Mouse (Mus musculus) forebrain, embryonic 16.5 days (tissue): ENCODE results near the gene Dlx5. TPM values are rescaled to one million over a fixed set of nuclear protein-coding genes. Genes with fewer than 3 reads are reported as not detected.

Experiments
- ATAC-seq: fragments of 200-750 bp; cut with Nextera tagmentation; 2 replicates; pipeline ENCODE4 v1.8.0; 2017; ENCODE audit warnings: mild to moderate bottlenecking, moderate library complexity
- H3K27ac ChIP-seq: fragments of 300-500 bp; sonication (generic); 2 replicates; pipeline ENCODE4 v1.5.1; 2014; ENCODE audit warnings: low read length, control low read depth
- H3K27me3 ChIP-seq: fragments of 300-500 bp; sonication (generic); replicated peaks from 2 replicates; pipeline ENCODE4 v1.6.1; 2014; ENCODE audit warnings: low read length; ENCODE audit not compliant: control insufficient read depth, insufficient read depth
- H3K36me3 ChIP-seq: fragments of 300-500 bp; sonication (generic); 2 replicates; pipeline ENCODE4 v1.6.1; 2014; ENCODE audit not compliant: control insufficient read depth, insufficient read depth
- H3K4me1 ChIP-seq: fragments of 300-500 bp; sonication (generic); replicated peaks from 2 replicates; pipeline ENCODE4 v1.6.1; 2014; ENCODE audit warnings: low read length; ENCODE audit not compliant: control insufficient read depth, insufficient read depth
- H3K4me2 ChIP-seq: fragments of 300-500 bp; sonication (generic); 2 replicates; pipeline ENCODE4 v1.6.1; 2014; ENCODE audit warnings: mild to moderate bottlenecking, low read length, control low read depth
- H3K4me3 ChIP-seq: fragments of 300-500 bp; sonication (generic); replicated peaks from 2 replicates; pipeline ENCODE4 v1.5.1; 2014; ENCODE audit warnings: mild to moderate bottlenecking, low read length, control low read depth
- H3K9ac ChIP-seq: fragments of 300-500 bp; sonication (generic); replicated peaks from 2 replicates; pipeline ENCODE4 v1.6.1; 2014; ENCODE audit warnings: low read depth, low read length, control low read depth
- H3K9me3 ChIP-seq: fragments of 300-500 bp; sonication (generic); 2 replicates; pipeline ENCODE4 v1.6.1; 2016; ENCODE audit warnings: low read length; ENCODE audit not compliant: control insufficient read depth
- WGBS: fragments of 180-500 bp; shearing (Covaris S2); extraction: QIAGEN DNeasy Blood & Tissue Kit; methylation state at CpG from one replicate; pipeline ENCODE4 v1.1.7; 2014; 5-methylcytosine and 5-hydroxymethylcytosine counted together
- polyA plus RNA-seq: library from polyadenylated mRNA; unstranded; fragments of >200 nt; fragmentation: Nextera tagmentation; extraction: Ambion mirVana; gene quantifications from 2 replicates; pipeline ENCODE4 v1.2.1, GENCODE M21; 2015

Dlx5 gene
- polyA plus RNA-seq, 1 experiment from 2014 or later, result 75.7 TPM

DNA sequence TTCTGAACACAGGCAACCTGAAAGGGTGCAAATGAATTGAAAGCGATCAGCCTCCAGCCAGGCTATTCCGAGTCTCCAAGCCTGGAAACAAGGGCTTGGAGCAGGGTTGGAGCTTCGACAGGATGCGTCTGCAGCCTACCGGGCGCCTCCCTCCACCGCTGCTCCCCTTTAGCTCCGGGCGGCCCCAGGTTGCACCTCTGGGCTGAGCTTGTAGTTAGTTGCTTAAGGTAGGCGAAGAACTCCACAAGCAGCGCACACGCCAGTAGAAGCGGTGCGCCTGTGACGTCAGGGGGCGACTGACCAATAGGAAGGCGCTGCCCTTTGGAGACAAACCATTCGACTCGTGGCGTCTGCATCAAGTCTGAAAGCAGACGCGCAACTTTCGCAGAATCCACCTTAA, 19.3 kb downstream of the Dlx5 start:
- peak; percentile 73 for ATAC-seq
- Histone ChIP-seq H3K27me3 (peaks cover 29% of the 10 kb centered on the region), H3K36me3 (no peaks in the 10 kb centered on the region), H3K4me3 (peak overlapping the region; percentile 52), H3K4me1 (peaks cover 24% of the 10 kb centered on the region), H3K9me3 (no peaks in the 10 kb centered on the region), H3K27ac (peak overlapping the region; percentile 94), H3K9ac (peak overlapping the region; percentile 74), H3K4me2 (peak overlapping the region; percentile 52)
- under 1% methylated on average over 23 of the region's 23 CpGs for WGBS

DNA sequence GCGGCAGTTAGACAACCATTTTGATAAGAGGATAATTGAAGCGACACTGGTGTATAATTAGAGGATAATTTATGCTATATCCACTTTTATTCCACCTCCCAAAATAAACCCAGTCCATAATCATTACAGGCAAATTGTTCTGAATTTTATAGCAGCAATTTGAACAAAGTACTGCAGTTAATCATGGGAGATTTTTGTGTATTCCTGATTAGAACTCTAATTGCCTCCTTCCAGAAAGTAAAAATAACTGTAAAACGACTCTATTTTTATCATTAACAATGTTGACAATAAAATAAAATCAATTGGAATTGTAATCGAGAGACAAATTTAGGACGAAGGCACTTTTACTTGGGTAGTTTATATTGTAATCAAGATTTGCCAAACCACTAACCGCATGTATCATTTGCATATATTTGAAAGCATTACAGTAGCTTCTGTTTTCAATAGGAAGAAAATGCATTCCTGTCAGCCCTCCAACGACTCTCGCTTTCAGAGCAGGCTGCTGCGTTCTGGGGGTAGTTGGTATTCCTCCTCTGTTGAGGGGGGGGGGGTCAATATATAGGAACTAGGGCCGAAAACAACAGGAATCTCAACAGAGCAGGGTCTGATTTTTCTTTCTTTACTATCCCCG, 20.0 kb downstream of the Dlx5 start:
- ATAC-seq, result peak; percentile 37
- WGBS, result 1% methylated on average over 11 of the region's 11 CpGs
- peaks cover 24% of the 10 kb centered on the region for H3K4me1 ChIP-seq
- H3K4me3 ChIP-seq, result peak overlapping the region; percentile 52
- peak overlapping the region; percentile 74 for H3K9ac ChIP-seq
- peak overlapping the region; percentile 52 for H3K4me2 ChIP-seq
- no peaks in the 10 kb centered on the region for H3K36me3 ChIP-seq
- peaks cover 28% of the 10 kb centered on the region for H3K27me3 ChIP-seq
- H3K27ac ChIP-seq, result peak overlapping the region; percentile 94
- no peaks in the 10 kb centered on the region for H3K9me3 ChIP-seq

DNA sequence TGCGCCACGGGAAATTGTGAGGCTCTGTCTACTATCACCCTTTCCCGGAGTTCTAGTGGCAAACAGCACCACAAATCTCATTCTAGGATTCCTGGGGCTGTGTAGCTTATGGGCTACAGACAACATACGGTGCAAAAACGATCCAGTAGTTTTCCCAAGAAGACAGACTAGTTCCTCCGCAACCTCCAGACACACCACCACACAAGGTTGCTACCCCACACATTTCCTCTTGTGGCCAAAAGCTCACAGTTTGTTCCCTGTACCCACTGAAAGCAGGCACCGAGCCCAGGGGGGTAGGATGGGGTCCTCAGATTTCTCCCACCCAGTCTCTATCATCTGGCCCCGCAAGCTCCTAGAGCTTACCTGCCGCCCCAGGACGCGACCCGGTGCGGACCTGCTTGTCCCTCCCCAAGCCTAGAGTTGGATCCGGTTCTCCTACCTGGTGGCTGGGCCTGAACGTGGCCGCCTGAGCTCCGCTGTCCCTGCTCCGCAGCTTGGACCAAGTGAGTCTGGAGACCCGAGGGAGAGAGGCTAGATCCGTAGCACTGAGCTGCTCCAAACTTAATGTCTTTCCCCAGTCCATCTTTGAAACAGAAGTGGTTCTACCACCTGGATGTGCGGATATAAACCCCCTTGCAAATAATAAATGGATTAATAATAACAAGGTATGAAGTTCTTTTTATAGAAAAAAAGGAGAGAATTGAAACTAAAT, 20.6 kb downstream of the Dlx5 start:
- Histone ChIP-seq H3K9ac (peak overlapping the region; percentile 68), H3K27me3 (peaks cover 26% of the 10 kb centered on the region), H3K4me3 (peak overlapping the region; percentile 46), H3K4me2 (peak overlapping the region; percentile 54), H3K27ac (peak overlapping the region; percentile 92), H3K36me3 (no peaks in the 10 kb centered on the region), H3K4me1 (peaks cover 24% of the 10 kb centered on the region), H3K9me3 (no peaks in the 10 kb centered on the region)
- 1% methylated on average over 21 of the region's 21 CpGs for WGBS
- ATAC-seq, result peak; percentile 38

DNA sequence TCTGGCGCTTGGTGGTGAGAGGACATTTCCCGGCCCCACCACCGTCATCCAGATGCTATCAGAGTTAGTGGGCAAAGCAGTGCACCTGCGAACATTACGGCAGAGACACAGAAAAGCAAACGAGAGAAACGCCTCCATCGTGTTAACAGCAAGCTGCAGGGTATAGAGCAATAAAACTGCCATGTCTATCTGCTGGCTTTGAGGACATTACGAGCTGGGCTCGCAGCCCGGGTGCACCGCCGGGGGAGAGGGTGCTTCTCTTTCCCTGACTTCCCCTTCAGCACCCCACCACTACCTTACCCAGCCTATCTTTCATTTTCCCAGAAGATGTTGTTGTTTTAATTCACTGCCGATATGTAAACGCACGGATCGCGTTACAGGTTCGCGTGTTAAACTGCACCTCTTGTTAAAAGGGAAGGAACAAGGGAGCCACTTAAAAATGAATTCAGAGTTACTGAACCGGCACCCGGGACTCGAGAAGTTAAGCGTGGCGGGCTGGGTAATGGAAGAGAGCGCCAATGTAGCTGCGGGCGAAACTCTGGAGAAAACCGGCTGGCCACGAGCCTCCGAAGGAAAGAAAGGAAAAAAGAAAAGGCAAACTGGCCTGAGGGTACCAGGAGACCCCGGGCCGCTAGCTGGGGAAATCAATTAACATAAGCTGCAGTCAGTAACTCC, 21.3 kb downstream of the Dlx5 start:
- H3K4me2 ChIP-seq, result peak overlapping the region; percentile 54
- peaks cover 23% of the 10 kb centered on the region for H3K27me3 ChIP-seq
- H3K36me3 ChIP-seq, result no peaks in the 10 kb centered on the region
- peaks cover 29% of the 10 kb centered on the region for H3K4me1 ChIP-seq
- no peak for ATAC-seq
- peak overlapping the region; percentile 92 for H3K27ac ChIP-seq
- peak overlapping the region; percentile 46 for H3K4me3 ChIP-seq
- no peaks in the 10 kb centered on the region for H3K9me3 ChIP-seq
- H3K9ac ChIP-seq, result peak overlapping the region; percentile 68
- WGBS, result under 1% methylated on average over 33 of the region's 33 CpGs

DNA sequence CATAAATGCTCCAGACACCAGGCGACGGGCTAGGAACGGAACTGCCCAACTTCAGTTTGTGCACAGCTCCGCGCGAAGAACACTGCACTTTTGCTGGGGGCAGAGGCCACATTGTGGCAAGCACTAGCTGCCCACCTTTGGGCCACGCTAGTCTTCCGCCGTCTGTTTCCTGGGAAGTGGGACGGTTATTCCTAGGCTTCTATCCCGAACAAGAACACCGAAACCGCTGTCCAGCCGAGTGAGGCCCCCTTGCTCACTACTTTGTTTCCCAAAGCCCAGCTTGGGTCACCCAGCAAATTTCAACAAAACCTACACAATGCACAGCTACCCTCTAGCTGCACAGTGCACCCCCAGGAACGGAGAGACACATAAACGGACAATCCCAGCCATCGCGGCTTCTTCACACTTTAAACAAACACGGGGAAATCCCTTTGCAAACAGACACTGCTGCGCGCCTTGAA, 21.9 kb downstream of the Dlx5 start:
- peak overlapping the region; percentile 54 for H3K4me2 ChIP-seq
- peaks cover 34% of the 10 kb centered on the region for H3K4me1 ChIP-seq
- H3K9ac ChIP-seq, result peak overlapping the region; percentile 68
- H3K27ac ChIP-seq, result peak overlapping the region; percentile 92
- H3K4me3 ChIP-seq, result peak overlapping the region; percentile 46
- WGBS, result under 1% methylated on average over 21 of the region's 21 CpGs
- no peak for ATAC-seq
- peaks cover 27% of the 10 kb centered on the region for H3K27me3 ChIP-seq
- no peaks in the 10 kb centered on the region for H3K9me3 ChIP-seq
- H3K36me3 ChIP-seq, result no peaks in the 10 kb centered on the region

DNA sequence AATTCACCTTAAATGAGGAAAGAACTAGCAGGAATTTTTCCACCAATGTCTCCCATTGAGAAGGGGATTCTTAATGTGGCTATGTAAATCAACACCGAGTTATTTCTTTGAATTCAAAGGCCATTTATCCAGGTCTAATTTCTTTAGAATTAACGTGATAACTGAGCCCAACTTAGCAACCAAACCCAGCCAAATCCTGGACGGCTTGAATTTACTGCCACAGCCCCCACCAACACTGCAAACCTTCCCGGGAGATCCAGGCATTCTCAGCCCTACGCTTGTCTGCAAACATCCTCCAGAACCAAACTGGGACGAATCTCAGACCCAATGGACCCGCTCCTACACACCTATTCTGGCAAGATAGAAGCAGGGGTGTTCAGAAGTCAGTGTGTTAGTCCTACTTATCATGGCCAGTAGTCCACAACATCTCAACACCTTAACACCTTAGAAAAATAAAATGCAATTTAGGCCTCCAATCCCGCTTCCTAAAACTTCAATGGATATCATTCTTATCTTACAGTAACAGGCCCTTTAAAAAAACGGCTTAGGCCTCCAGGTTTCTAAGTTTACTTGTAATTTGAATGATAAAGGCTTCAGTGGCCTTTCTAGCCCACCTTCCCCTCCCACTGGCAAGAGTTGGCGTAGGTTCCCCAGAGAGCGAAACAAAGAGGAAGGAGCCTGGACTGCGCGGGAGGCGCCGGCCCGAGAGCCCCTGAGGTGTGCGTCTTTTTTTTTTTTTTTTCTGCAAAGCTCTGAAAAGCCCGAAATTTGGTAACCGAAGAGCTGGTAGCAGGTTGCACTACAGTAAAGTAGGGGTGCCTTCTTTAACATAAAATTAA, 22.6 kb downstream of the Dlx5 start:
- under 1% methylated on average over 19 of the region's 19 CpGs for WGBS
- Histone ChIP-seq H3K27ac (peak overlapping the region; percentile 92), H3K36me3 (no peaks in the 10 kb centered on the region), H3K4me1 (peaks cover 34% of the 10 kb centered on the region), H3K27me3 (peaks cover 31% of the 10 kb centered on the region), H3K4me2 (peak overlapping the region; percentile 54), H3K9me3 (no peaks in the 10 kb centered on the region), H3K4me3 (peak overlapping the region; percentile 46), H3K9ac (peak overlapping the region; percentile 68)
- ATAC-seq, result no peak

DNA sequence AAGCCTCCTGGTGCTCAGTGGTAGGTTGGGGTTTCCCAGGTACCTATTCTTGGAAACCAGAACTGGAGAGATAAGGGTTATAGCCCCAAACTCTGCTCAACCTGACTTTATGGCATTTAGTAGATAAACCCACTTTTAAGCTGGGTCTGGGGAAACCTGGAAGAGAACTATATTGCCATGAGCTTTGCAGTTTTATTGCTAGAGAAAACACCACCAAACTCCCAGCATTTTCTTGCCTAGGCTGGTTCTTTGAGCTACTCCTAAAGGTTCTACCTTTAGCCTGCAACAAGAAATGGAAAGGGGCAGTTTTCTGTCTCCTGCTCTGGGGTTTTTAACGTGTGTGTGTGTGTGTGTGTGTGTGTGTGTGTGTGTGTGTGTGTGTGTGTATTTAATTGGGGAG, 23.3 kb downstream of the Dlx5 start:
- peak overlapping the region; percentile 54 for H3K4me2 ChIP-seq
- H3K27ac ChIP-seq, result peak overlapping the region; percentile 71
- peaks cover 32% of the 10 kb centered on the region for H3K4me1 ChIP-seq
- no peaks in the 10 kb centered on the region for H3K9me3 ChIP-seq
- H3K9ac ChIP-seq, result peak overlapping the region; percentile 52
- no peaks in the 10 kb centered on the region for H3K36me3 ChIP-seq
- peak overlapping the region; percentile 46 for H3K4me3 ChIP-seq
- H3K27me3 ChIP-seq, result peaks cover 35% of the 10 kb centered on the region
- WGBS, result 0% methylated on average over 1 of the region's 1 CpGs
- ATAC-seq, result no peak

DNA sequence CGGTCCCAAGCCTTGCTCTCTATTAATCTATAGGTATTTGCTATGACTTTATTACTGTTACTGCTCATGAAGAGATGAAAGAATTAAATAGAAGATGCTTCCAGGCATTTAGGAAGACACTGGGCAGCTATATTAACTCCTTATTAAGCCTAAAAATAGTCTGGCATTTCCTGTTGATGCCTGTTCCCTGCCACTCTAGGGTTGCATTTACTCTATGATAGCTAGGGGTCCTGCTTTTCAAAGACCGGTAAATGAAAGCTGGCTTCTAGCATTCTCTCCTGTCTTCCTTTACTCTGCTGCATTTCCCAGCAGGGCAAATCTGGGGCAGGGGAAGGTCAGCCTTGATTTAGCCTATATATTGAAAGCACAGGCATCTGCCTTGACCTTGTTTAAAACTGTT, 24.1 kb downstream of the Dlx5 start:
- Histone ChIP-seq H3K36me3 (no peaks in the 10 kb centered on the region), H3K4me2 (peak overlapping the region; percentile 54), H3K27ac (peak overlapping the region; percentile 71), H3K4me3 (peak overlapping the region; percentile 46), H3K4me1 (peaks cover 31% of the 10 kb centered on the region), H3K9me3 (no peaks in the 10 kb centered on the region), H3K9ac (peak overlapping the region; percentile 52), H3K27me3 (peaks cover 40% of the 10 kb centered on the region)
- no peak for ATAC-seq
- 7% methylated on average over 2 of the region's 2 CpGs for WGBS
